Mouse (Mus musculus) adrenal gland, postnatal 10 days (tissue): Measurements from ENCODE around the gene BC049715. TPM values are rescaled to one million over a fixed set of nuclear protein-coding genes. Genes with fewer than 3 reads are reported as not detected.
"Not testable (repeated sequence)": the region's sequence is repeated elsewhere in the genome, so short reads cannot be mapped to it uniquely, and the experiment has no call there.

Source experiments
- DNase-seq: peaks from one replicate; pipeline ENCODE4 v3.0.0; 2021; ENCODE audit warnings: mixed read lengths
- total RNA-seq, 2 experiments: library from RNA; stranded (reverse); gene quantifications; 2 replicates each; pipeline ENCODE4 v1.2.3; 2021

The BC049715 gene
- total RNA-seq, 2 experiments from 2014 or later, result 0.73 to 0.75 TPM

DNA sequence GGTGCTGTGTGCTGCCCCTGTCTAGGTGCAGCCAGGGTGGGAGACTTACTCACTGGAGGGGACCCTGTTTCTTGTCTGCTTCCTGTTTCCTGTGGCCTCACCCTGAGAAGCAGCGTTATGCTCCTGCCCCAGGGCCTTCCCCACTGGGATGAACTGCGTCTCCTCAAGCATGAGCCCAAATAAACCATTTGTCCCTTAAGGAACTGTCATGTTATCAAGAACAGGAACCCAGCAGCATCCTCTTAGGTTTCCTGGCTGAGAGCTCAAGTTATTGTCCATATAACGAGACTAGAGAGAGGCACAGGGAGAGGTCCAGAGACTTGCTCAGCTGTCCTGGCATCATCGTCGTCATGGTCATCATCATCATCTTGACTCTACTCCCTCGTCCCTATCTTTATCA is 22.8 kb downstream of the BC049715 start:
- DNase-seq, result no peak

GRCm38 (mm10) chr6:136852348-136852747 is 24.9 kb downstream of the BC049715 start:
- no peak for DNase-seq

DNA sequence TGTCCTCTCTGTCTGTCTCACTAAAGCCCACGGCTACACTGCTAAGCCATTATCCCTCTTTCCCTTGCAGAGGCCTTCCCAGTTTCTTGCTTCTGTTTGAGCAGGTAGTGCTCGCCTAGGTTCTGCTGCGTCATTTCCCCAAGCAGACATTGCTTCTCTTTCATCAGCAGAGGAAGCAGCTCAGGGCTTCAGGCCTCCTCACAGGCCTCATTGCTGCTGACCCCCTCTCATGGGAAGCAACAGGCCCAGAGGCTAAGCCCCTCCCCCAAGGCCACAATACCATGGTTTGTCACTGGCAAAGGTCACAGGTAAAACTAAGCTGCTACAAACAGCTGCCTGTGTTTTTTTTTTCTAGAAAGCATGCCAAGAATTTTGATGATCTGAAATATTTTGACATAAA is 25.3 kb downstream of the BC049715 start:
- DNase-seq, result no peak

GRCm38 (mm10) chr6:136854361-136854781 is 26.9 kb downstream of the BC049715 start:
- DNase-seq, result no peak

DNA sequence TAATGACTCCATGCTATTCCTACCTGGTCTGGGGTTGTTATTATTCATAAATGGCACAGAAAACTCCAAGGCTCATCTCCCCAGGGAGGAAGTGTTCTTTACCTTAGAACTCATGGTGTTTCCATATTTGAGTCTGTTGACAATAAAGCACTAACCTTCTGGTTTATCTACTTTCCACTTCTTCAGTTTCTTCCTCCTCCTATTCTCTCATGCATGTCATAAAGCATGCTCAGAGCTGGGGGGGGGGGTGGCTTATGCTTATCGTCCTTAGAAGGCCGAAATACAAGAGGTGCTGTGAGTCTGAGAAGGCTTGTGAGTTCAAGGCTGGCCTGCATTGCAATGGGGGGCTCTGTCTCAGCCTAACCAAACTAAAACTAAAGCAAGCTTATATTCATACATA is 27.8 kb downstream of the BC049715 start:
- DNase-seq, result no peak

DNA sequence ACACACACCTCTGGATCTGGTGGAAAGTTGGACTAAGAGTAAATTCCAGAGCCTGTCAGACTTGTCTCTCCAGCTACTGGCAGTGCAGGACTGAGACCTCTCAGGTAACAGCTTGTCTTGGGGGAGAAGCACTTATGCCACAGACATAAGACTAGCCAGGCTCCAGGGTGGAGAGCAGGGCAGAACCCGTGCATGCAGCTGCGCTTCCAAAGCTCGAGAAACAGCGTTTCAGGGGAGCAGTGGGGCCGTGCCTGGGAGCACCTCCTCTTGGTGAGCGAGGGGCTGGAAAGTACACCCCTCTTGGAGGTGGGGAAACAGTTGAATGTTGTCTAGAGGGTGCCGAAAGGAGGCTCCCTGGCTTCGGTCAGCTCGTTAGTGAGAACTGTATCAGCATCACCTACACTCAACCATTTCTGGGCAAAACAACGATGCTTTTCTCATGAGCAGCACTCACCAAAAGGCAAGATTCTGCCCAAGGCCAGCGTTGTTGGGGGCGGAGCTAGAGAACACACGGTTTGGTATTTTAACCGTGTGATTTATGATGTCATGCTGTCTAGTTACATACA is 28.7 kb downstream of the BC049715 start:
- DNase-seq, result peak; percentile 51

DNA sequence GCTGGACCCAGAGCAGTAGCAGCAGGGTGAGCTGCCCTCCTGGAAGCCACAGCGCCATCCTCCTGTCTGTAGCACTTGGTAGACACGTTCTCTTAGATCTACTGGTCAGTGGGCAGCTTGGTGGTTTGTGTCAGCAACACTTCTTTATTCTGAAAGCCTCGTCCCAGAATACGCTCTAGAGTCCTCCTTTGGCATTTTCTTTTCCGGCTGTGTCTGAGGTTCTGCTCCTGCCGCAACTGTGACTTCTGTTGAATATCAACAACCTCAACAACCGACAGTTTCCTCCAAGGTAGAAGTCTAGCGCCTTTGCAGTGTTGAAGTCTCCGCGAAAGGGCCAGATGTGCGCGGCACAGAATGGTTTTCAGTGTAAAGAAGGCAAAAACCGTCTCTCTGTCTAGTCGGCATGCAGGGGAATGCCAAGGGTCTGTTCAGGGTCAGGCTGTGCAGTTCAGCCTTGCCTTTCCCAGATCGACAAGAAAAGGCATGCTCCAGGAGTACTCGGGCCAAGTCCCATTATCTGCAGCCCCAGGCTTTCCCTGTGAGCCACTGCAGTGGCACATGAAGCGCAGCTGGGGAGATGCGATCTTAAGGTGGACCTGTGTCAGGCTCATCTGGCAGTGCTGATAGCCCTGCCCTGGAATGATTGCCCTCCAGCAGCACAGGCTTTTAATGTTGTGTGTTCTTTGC is 29.9 kb downstream of the BC049715 start, which contains the start of gene Art4:
Gene Art4 (minus strand): TSS at position 548 of the 687 bp plus-strand sequence.
- DNase-seq, result peak; percentile 44

DNA sequence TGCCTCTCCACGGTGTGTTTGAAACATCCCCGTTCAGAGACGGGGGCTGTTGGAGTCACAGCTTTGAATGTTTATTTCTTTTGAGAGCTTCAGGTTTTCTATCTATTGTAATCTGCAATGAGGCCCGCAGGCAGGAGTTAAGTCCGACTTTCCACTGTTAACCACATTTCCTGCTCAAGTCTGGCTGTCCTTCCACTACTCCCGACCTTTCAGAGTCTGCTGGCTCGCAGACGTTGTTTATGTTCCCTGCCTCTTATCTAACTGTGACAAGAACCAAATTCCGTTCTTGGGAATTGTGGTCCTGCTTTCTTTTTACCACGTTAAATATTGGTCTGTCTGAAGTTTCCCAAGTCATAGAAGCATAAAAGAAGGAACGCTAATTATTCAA is 30.4 kb downstream of the BC049715 start:
- peak; percentile 49 for DNase-seq

- peak; percentile 10 for DNase-seq
These were observed 31.0 kb downstream of the BC049715 start for GRCm38 (mm10) chr6:136858420-136858819.

DNA sequence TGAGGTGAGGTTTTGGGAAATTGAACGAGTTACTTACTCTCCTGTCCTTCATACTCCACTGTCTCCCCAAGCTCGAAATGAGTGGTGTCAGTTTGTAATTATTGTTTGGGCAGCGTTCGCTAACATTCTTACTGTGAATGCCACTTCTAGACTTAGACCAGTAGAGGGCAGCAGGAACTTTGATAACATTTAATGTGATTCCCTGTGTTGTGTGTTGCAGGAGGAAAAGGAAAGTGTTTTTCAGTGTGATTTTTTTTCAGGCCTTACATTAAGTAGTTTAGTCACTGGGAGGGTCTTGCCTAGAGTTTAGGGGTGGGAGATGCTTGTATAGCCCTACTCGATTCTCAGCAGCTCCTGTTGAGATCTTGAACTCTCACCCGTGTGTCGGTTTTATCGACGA is 33.6 kb downstream of the BC049715 start:
- DNase-seq, result peak; percentile 21

GRCm38 (mm10) chr6:136865360-136865759 is 37.9 kb downstream of the BC049715 start:
- DNase-seq, result no peak

GRCm38 (mm10) chr6:136866150-136866549 is 38.7 kb downstream of the BC049715 start:
- no peak for DNase-seq

- no peak for DNase-seq
These were observed 41.5 kb downstream of the BC049715 start for GRCm38 (mm10) chr6:136868921-136869320.

GRCm38 (mm10) chr6:136874599-136874998 is 47.2 kb downstream of the BC049715 start:
- peak; percentile 34 for DNase-seq

- peak; percentile 18 for DNase-seq
These were observed 48.2 kb downstream of the BC049715 start, which contains the start of gene Mgp for GRCm38 (mm10) chr6:136875670-136876069. Gene Mgp, minus strand, starts transcription at chr6:136875823.

DNA sequence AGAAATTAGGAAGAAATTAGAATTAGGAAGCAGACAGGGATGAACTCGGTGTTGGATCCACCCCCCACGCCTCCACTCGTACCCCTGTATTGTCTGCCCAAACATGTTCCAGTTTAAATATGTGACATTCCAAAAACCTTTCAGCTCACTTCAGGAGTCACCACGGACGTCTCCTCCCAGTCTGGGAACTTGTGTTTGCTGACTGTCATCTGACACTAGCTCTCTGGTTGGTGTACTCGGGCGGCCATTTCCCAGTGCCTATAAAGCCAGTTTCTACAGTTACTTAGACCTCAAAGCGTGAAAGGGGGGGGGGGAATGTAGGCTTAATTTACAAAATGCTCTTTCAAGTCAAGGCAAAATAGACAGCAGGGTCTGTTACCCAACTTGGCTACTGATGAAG is 54.3 kb downstream of the BC049715 start:
- DNase-seq, result no peak

GRCm38 (mm10) chr6:136883431-136883915 is 56.0 kb downstream of the BC049715 start:
- no peak for DNase-seq

GRCm38 (mm10) chr6:136883961-136884360 is 56.5 kb downstream of the BC049715 start:
- no peak for DNase-seq

DNA sequence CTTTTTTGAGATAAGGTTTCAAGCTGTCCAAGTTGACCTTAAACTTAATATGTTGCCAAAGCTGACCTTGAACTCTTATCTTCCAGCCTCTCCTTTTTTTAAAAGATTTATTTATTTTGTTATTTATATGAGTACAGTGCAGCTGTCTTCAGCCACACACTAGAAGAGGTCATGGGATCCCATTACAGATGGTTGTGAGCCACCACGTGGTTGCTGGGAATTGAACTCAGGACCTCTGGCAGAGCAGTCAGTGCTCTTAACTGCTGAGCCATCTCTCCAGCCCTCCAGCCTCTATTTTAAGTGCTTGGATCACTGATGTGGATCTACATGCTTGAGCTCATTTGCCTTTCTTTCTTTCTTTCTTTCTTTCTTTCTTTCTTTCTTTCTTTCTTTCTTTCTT is 57.3 kb downstream of the BC049715 start:
- not testable (repeated sequence) for DNase-seq

GRCm38 (mm10) chr6:136887854-136888253 is 60.4 kb downstream of the BC049715 start:
- peak; percentile 66 for DNase-seq

GRCm38 (mm10) chr6:136889067-136889466 is 61.6 kb downstream of the BC049715 start:
- peak; percentile 20 for DNase-seq

- DNase-seq, result no peak
These were observed 62.1 kb downstream of the BC049715 start for GRCm38 (mm10) chr6:136889554-136889953.
